In the genomic region with DNA sequence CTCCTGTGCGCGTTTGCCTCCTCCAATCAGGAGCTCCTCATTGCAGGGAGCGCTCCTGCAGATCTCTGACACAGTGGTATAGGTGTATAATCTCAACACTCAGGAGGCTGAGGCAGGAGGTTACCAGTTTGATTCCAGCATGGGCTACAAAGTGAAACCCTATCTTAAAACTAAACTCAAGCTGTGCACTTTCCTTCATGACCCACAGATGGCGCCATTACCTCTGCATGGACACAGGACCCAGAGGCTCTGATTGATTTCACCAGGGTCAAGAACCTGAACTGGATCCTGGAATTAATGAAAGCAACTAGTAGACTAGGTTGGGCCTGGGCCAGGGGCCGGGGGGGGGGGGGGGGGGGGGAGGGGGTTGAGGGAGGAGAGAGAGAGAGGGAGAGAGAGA, we compare ENCODE assay signal across 9 mouse cellular contexts. TPM values are rescaled to one million over a fixed set of nuclear protein-coding genes. Genes with fewer than 3 reads are reported as not detected.
DNase-seq lines count a peak whose midpoint lies in the region; ATAC-seq and TF ChIP-seq lines count a peak whose summit lies in the region.
"Had no signal": no experiment of that assay in that cellular context is flagged by ENCODE, and none has a peak within 500 bp of the region (broad histone marks: within the 10 kb centered on the region; RNA-seq: fewer than 3 reads in every experiment).

No protein-coding gene starts in this region.

- no peak for ATAC-seq in hindbrain, embryonic 12.5 days (ENCODE audit: low FRiP score)
- peak; percentile 36; the same call in 1 of the 2 replicates for ATAC-seq in liver, postnatal 0 days

- WGBS in hindbrain, embryonic 10.5 days, result 22% methylated on average over 4 of the region's 5 CpGs
- WGBS in hindbrain, embryonic 12.5 days, result 32% methylated on average over 4 of the region's 5 CpGs
- whole genome bisulfite sequencing in embryonic facial prominence, embryonic 10.5 days, result 27% methylated on average over 4 of the region's 5 CpGs
- 23% methylated on average over 4 of the region's 5 CpGs for WGBS in liver, postnatal 0 days (ENCODE audit: insufficient replicate concordance)

- H3K4me1 ChIP-seq in hindbrain, embryonic 10.5 days (replicated peaks), result no peaks in the 10 kb centered on the region
- H3K4me1 ChIP-seq in hindbrain, embryonic 12.5 days, result no peaks in the 10 kb centered on the region
- H3K4me1 ChIP-seq in MEL (ENCODE audit: control insufficient read depth in 1 of 2, insufficient read depth in 2 of 2, low read length in 2 of 2), result peaks cover 0 to 7% of the 10 kb centered on the region in 2 experiments; a peak in 2 of 4 replicates
- peaks cover 8% of the 10 kb centered on the region; the same call in 1 of the 2 replicates for H3K4me1 ChIP-seq in embryonic facial prominence, embryonic 10.5 days
- H3K4me1 ChIP-seq in liver, postnatal 0 days (ENCODE audit: insufficient read depth), result no peaks in the 10 kb centered on the region

- H3K36me3 ChIP-seq in hindbrain, embryonic 10.5 days, result no peaks in the 10 kb centered on the region
- no peaks in the 10 kb centered on the region for H3K36me3 ChIP-seq in hindbrain, embryonic 12.5 days
- no peaks in the 10 kb centered on the region; a peak in 1 of 4 replicates for H3K36me3 ChIP-seq in MEL (ENCODE audit: control insufficient read depth in 1 of 2, insufficient read depth in 2 of 2, low read length in 2 of 2)
- H3K36me3 ChIP-seq in embryonic facial prominence, embryonic 10.5 days (replicated peaks), result no peaks in the 10 kb centered on the region
- no peaks in the 10 kb centered on the region for H3K36me3 ChIP-seq in liver, postnatal 0 days (replicated peaks; ENCODE audit: insufficient read depth, low read length)

- DNase-seq in hindbrain, embryonic 10.5 days (ENCODE audit: low spot score), result peak; percentile 56
- DNase-seq in A20 (ENCODE audit: low read depth, low spot score) (peak; percentile 29), MEL (ENCODE audit: low read depth, low spot score) (peak; percentile 67)
- DNase-seq in embryonic facial prominence, embryonic 10.5 days (ENCODE audit: low spot score), result peak; percentile 54
- DNase-seq in liver, postnatal 0 days, result peak; percentile 50
- DNase-seq in testis, postnatal 10 days (ENCODE audit: low spot score), result peak; percentile 70
- DNase-seq in left cerebral cortex, postnatal 36 days (ENCODE audit: low spot score in 2 of 2), result no peak

- H3K9me3 ChIP-seq in hindbrain, embryonic 10.5 days, result no peaks in the 10 kb centered on the region
- H3K9me3 ChIP-seq in hindbrain, embryonic 12.5 days (replicated peaks), result no peaks in the 10 kb centered on the region
- no peaks in the 10 kb centered on the region for H3K9me3 ChIP-seq in MEL (replicated peaks; ENCODE audit: insufficient read depth, low read length)
- no peaks in the 10 kb centered on the region for H3K9me3 ChIP-seq in embryonic facial prominence, embryonic 10.5 days
- no peaks in the 10 kb centered on the region for H3K9me3 ChIP-seq in liver, postnatal 0 days (ENCODE audit: low read length)

- no peak for TF ChIP-seq EP300 in MEL (IDR thresholded peaks at IDR 0.05; ENCODE audit: low read depth in 1 of 2, low read length in 2 of 2)
- TF ChIP-seq EP300 in liver, postnatal 0 days (IDR thresholded peaks at IDR 0.05; ENCODE audit: low read depth), result no peak

- TF ChIP-seq CTCF in MEL (IDR thresholded peaks at IDR 0.05 in 2 of 3, conservative IDR thresholded peaks at IDR 0.05 in 1 of 3; ENCODE audit: control insufficient read depth in 1 of 3, insufficient read depth in 1 of 3, low read depth in 2 of 3, low read length in 3 of 3, poor library complexity in 1 of 3, severe bottlenecking in 1 of 3), result peak; percentile 78 to 91 (median 87)
- peak; percentile 83 for TF ChIP-seq CTCF in liver, postnatal 0 days (IDR thresholded peaks at IDR 0.05; ENCODE audit: low read depth)

- peaks cover 73% of the 10 kb centered on the region for H3K27me3 ChIP-seq in hindbrain, embryonic 10.5 days (ENCODE audit: insufficient read depth, poor library complexity, severe bottlenecking)
- H3K27me3 ChIP-seq in hindbrain, embryonic 12.5 days, result peaks cover 82% of the 10 kb centered on the region
- H3K27me3 ChIP-seq in MEL (ENCODE audit: control insufficient read depth in 1 of 2, insufficient read depth in 2 of 2, low read length in 2 of 2), result peaks cover 10 to 26% of the 10 kb centered on the region in 2 experiments
- H3K27me3 ChIP-seq in embryonic facial prominence, embryonic 10.5 days (replicated peaks; ENCODE audit: low read depth, poor library complexity, severe bottlenecking), result peaks cover 84% of the 10 kb centered on the region
- peaks cover 56% of the 10 kb centered on the region for H3K27me3 ChIP-seq in liver, postnatal 0 days (ENCODE audit: insufficient read depth, low read length)

- TF ChIP-seq RAD21 in MEL (IDR thresholded peaks at IDR 0.05; ENCODE audit: low read depth, low read length), result peak; percentile 77

- no peak overlapping the region for H3K27ac ChIP-seq in hindbrain, embryonic 10.5 days
- H3K27ac ChIP-seq in hindbrain, embryonic 12.5 days, result no peak overlapping the region
- no peak overlapping the region for H3K27ac ChIP-seq in MEL (ENCODE audit: control insufficient read depth, low read depth, low read length)
- no peak overlapping the region for H3K27ac ChIP-seq in embryonic facial prominence, embryonic 10.5 days (replicated peaks)
- no peak overlapping the region for H3K27ac ChIP-seq in liver, postnatal 0 days (ENCODE audit: low read depth)

- H3K9ac ChIP-seq in hindbrain, embryonic 12.5 days, result no peak overlapping the region
- H3K9ac ChIP-seq in MEL (ENCODE audit: control insufficient read depth, low read depth, low read length, poor library complexity, severe bottlenecking), result no peak overlapping the region
- no peak overlapping the region for H3K9ac ChIP-seq in liver, postnatal 0 days (replicated peaks)

- intact Hi-C loops in left cerebral cortex, postnatal 36 days (cut with DNase I), result no loop called here

- no peaks in the 10 kb centered on the region for H3K79me2 ChIP-seq in MEL (ENCODE audit: control insufficient read depth, insufficient read depth, low read length, poor library complexity)

- no peak overlapping the region for H3K4me3 ChIP-seq in hindbrain, embryonic 10.5 days
- no peak overlapping the region for H3K4me3 ChIP-seq in hindbrain, embryonic 12.5 days
- no peak overlapping the region for H3K4me3 ChIP-seq in MEL (ENCODE audit: control insufficient read depth in 1 of 2, insufficient read depth in 1 of 2, low read depth in 2 of 2, low read length in 2 of 2)
- H3K4me3 ChIP-seq in embryonic facial prominence, embryonic 10.5 days, result no peak overlapping the region
- H3K4me3 ChIP-seq in liver, postnatal 0 days (ENCODE audit: low read depth, low read length), result no peak overlapping the region

- H3K4me2 ChIP-seq in hindbrain, embryonic 12.5 days (replicated peaks), result no peak overlapping the region
- no peak overlapping the region for H3K4me2 ChIP-seq in liver, postnatal 0 days (ENCODE audit: low read depth, low read length)

- TF ChIP-seq POLR2A in MEL (IDR thresholded peaks at IDR 0.05; ENCODE audit: control insufficient read depth in 1 of 2, insufficient read depth in 1 of 2, low read depth in 1 of 2, low read length in 2 of 2, poor library complexity in 1 of 2), result no peak

TF ChIP-seq in MEL, 35 proteins besides CTCF, POLR2A, EP300 and RAD21 (continues in another document):
- no peak for TF ChIP-seq GATA1 (IDR thresholded peaks at IDR 0.05; ENCODE audit: low read depth, low read length)
- TF ChIP-seq GABPA (IDR thresholded peaks at IDR 0.05; ENCODE audit: low read depth, low read length), result no peak
- TF ChIP-seq ZC3H11A (IDR thresholded peaks at IDR 0.05; ENCODE audit: low read depth, low read length), result peak; percentile 37; the same call in 1 of the 2 replicates

RNA-seq across cellular contexts. Expression of gene Cd207, which starts 12.6 kb away (rescaled TPM):
- polyA plus RNA-seq in hindbrain, embryonic 10.5 days (2016; fragmentation: Nextera tagmentation; extraction: Ambion mirVana), result not detected in 2 replicates
- polyA plus RNA-seq in hindbrain, embryonic 12.5 days (2016; fragmentation: Nextera tagmentation; extraction: Ambion mirVana), result not detected in 2 replicates
- total RNA-seq in MEL (2012; rRNA removed), result not detected in 2 replicates
- polyA plus RNA-seq in MEL (2012; ENCODE audit: insufficient read depth in 1 of 2, insufficient read length in 2 of 2, low read depth in 1 of 2, low replicate concordance in 2 of 2, missing spikeins in 1 of 2), result not detected
- not detected in 2 replicates for polyA plus RNA-seq in embryonic facial prominence, embryonic 10.5 days (2016; fragmentation: Nextera tagmentation; extraction: Ambion mirVana)
- 1.3 and 1.6 TPM in 2 replicates for polyA plus RNA-seq in liver, postnatal 0 days (2015; fragmentation: Nextera tagmentation; extraction: Ambion mirVana)
- total RNA-seq in left cerebral cortex, postnatal 36 days (2021), result not detected

RNA-seq across cellular contexts. Expression of gene Vax2, which starts 20.8 kb away (rescaled TPM):
- polyA plus RNA-seq in hindbrain, embryonic 10.5 days (2016; fragmentation: Nextera tagmentation; extraction: Ambion mirVana), result 0.60 and 0.86 TPM in 2 replicates
- polyA plus RNA-seq in hindbrain, embryonic 12.5 days (2016; fragmentation: Nextera tagmentation; extraction: Ambion mirVana), result not detected in 2 replicates
- 0.39 and 0.46 TPM in 2 replicates for total RNA-seq in MEL (2012; rRNA removed)
- 1 to 10 TPM in 1 of 2 experiments, not detected in 1; 3.2 TPM for polyA plus RNA-seq in MEL (2012; ENCODE audit: insufficient read depth in 1 of 2, insufficient read length in 2 of 2, low read depth in 1 of 2, low replicate concordance in 2 of 2, missing spikeins in 1 of 2)
- 3.7 and 4.8 TPM in 2 replicates for polyA plus RNA-seq in embryonic facial prominence, embryonic 10.5 days (2016; fragmentation: Nextera tagmentation; extraction: Ambion mirVana)
- polyA plus RNA-seq in liver, postnatal 0 days (2015; fragmentation: Nextera tagmentation; extraction: Ambion mirVana), result not detected in 2 replicates
- total RNA-seq in left cerebral cortex, postnatal 36 days (2021), result not detected
- polyA plus RNA-seq: liver, embryonic 16.5 days had no signal

RNA-seq across cellular contexts. Expression of gene Clec4f, which starts 34.3 kb away (rescaled TPM):
- 0.10 TPM in 1 of 2 replicates, not detected in the other for polyA plus RNA-seq in hindbrain, embryonic 10.5 days (2016; fragmentation: Nextera tagmentation; extraction: Ambion mirVana)
- polyA plus RNA-seq in hindbrain, embryonic 12.5 days (2016; fragmentation: Nextera tagmentation; extraction: Ambion mirVana), result not detected in 2 replicates
- not detected in 2 replicates for total RNA-seq in MEL (2012; rRNA removed)
- not detected for polyA plus RNA-seq in MEL (2012; ENCODE audit: insufficient read depth in 1 of 2, insufficient read length in 2 of 2, low read depth in 1 of 2, low replicate concordance in 2 of 2, missing spikeins in 1 of 2)
- not detected in 2 replicates for polyA plus RNA-seq in embryonic facial prominence, embryonic 10.5 days (2016; fragmentation: Nextera tagmentation; extraction: Ambion mirVana)
- polyA plus RNA-seq in liver, postnatal 0 days (2015; fragmentation: Nextera tagmentation; extraction: Ambion mirVana), result 72.5 and 75.0 TPM in 2 replicates
- total RNA-seq in left cerebral cortex, postnatal 36 days (2021), result not detected

RNA-seq across cellular contexts. Expression of gene Atp6v1b1, which starts 52.5 kb away (rescaled TPM):
- not detected in 2 replicates for polyA plus RNA-seq in hindbrain, embryonic 10.5 days (2016; fragmentation: Nextera tagmentation; extraction: Ambion mirVana)
- polyA plus RNA-seq in hindbrain, embryonic 12.5 days (2016; fragmentation: Nextera tagmentation; extraction: Ambion mirVana), result 0.23 TPM in 1 of 2 replicates, not detected in the other
- not detected in 2 replicates for total RNA-seq in MEL (2012; rRNA removed)
- under 1 TPM in 1 of 2 experiments, not detected in 1; 0.08 TPM for polyA plus RNA-seq in MEL (2012; ENCODE audit: insufficient read depth in 1 of 2, insufficient read length in 2 of 2, low read depth in 1 of 2, low replicate concordance in 2 of 2, missing spikeins in 1 of 2)
- not detected in 2 replicates for polyA plus RNA-seq in embryonic facial prominence, embryonic 10.5 days (2016; fragmentation: Nextera tagmentation; extraction: Ambion mirVana)
- polyA plus RNA-seq in liver, postnatal 0 days (2015; fragmentation: Nextera tagmentation; extraction: Ambion mirVana), result not detected in 2 replicates
- total RNA-seq in left cerebral cortex, postnatal 36 days (2021), result not detected
- polyA plus RNA-seq: liver, embryonic 16.5 days had no signal

Comparison
In these comparisons a context has a peak if more than half of its experiments do, and no peak if none do; other contexts are left out.
1. DNase-seq: peak in hindbrain, embryonic 10.5 days (single experiment), A20 (single experiment), MEL (single experiment), embryonic facial prominence, embryonic 10.5 days (single experiment), liver, postnatal 0 days (single experiment) and testis, postnatal 10 days (single experiment); none in left cerebral cortex, postnatal 36 days (0 of 2).
2. RNA of gene Clec4f, which starts 34.3 kb away (polyA plus RNA-seq): 72.5 to 75.0 TPM in liver, postnatal 0 days; not detected in embryonic facial prominence, embryonic 10.5 days, 0.10 TPM in hindbrain, embryonic 10.5 days, not detected in hindbrain, embryonic 12.5 days and not detected in MEL; every median in the first group is over 10 times any median in the second.